Mouse (Mus musculus) testis, adult 2 months (tissue): ENCODE results near the gene Oxld1.

Experiments used
- CTCF ChIP-seq: fragments of 200-500 bp; IDR thresholded peaks from 2 replicates; pipeline ENCODE4 v1.5.1; 2012; ENCODE audit warnings: low read depth, mild to moderate bottlenecking, inconsistent platforms, low read length, moderate library complexity; ENCODE audit not compliant: control insufficient read depth, insufficient read depth, insufficient replicate concordance
- POLR2A ChIP-seq: fragments of 200-500 bp; IDR thresholded peaks from 2 replicates; pipeline ENCODE4 v1.6.1; 2012; ENCODE audit warnings: low read depth, mild to moderate bottlenecking, inconsistent platforms, low read length, moderate library complexity; ENCODE audit not compliant: control insufficient read depth

DNA sequence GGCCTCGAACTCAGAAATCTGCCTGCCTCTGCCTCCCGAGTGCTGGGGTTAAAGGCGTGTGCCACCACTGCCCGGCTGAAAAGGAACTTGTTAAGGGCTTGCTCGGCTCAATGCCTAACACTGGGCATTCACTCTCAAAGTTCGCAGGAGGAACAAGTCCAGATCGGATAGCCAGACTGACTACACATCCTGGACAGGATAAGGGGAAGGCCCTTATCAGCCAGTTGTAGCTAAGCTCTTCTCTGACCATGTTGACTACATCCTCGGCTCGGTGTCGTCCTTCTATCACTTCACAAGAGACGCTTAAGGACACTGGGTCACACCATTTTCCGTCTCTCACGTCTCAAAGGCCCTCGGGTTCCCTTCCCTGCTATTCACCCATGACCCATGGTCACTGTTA, 498 bp downstream of the Oxld1 start:
- no peak for TF ChIP-seq CTCF
- TF ChIP-seq POLR2A = no peak
